11 mouse cellular contexts compared by ENCODE assay signal in genomic region chr6:147954967-147955830, GRCm38 (mm10).
DNase-seq lines count a peak whose midpoint lies in the region; ATAC-seq and TF ChIP-seq lines count a peak whose summit lies in the region.
"Had no signal": no experiment of that assay in that cellular context is flagged by ENCODE, and none has a peak within 500 bp of the region (broad histone marks: within the 10 kb centered on the region; RNA-seq: fewer than 3 reads in every experiment).

No protein-coding gene starts in this region.

- no peak overlapping the region for H3K27ac ChIP-seq in forebrain, postnatal 0 days (ENCODE audit: low read depth, low read length)
- H3K27ac ChIP-seq in forebrain, embryonic 12.5 days, result no peak overlapping the region
- H3K27ac ChIP-seq: embryonic facial prominence, embryonic 15.5 days; neural tube, embryonic 13.5 days had no signal

- DNase-seq in forebrain, postnatal 0 days, result peak; percentile 40
- peak; percentile 62 for DNase-seq in 3T3-L1 (ENCODE audit: low read depth, low spot score)
- peak; percentile 35 for DNase-seq in adrenal gland, postnatal 25 days
- peak; percentile 41 for DNase-seq in kidney, postnatal 10 days
- no peak for DNase-seq in thymus, postnatal 14 days
- DNase-seq in layer of hippocampus, postnatal 25 days (ENCODE audit: extremely low spot score in 1 of 2, low spot score in 1 of 2), result no peak
- DNase-seq in layer of hippocampus, postnatal 14 days (ENCODE audit: low spot score in 2 of 2), result no peak
- DNase-seq: thymus, postnatal 25 days had no signal

- H3K9ac ChIP-seq in forebrain, postnatal 0 days, result no peak overlapping the region
- no peak overlapping the region for H3K9ac ChIP-seq in forebrain, embryonic 12.5 days
- H3K9ac ChIP-seq: embryonic facial prominence, embryonic 15.5 days; neural tube, embryonic 13.5 days had no signal

- ATAC-seq in forebrain, postnatal 0 days, result peak; percentile 58
- ATAC-seq in forebrain, embryonic 12.5 days (ENCODE audit: low FRiP score), result no peak

- H3K9me3 ChIP-seq in forebrain, postnatal 0 days (ENCODE audit: low read length), result no peaks in the 10 kb centered on the region
- H3K9me3 ChIP-seq in forebrain, embryonic 12.5 days, result no peaks in the 10 kb centered on the region
- H3K9me3 ChIP-seq: embryonic facial prominence, embryonic 15.5 days; neural tube, embryonic 13.5 days had no signal

- TF ChIP-seq CTCF in forebrain, postnatal 0 days (IDR thresholded peaks at IDR 0.05; ENCODE audit: low read depth), result peak; percentile 50

- H3K4me1 ChIP-seq in forebrain, postnatal 0 days (ENCODE audit: insufficient read depth), result no peaks in the 10 kb centered on the region
- H3K4me1 ChIP-seq in forebrain, embryonic 12.5 days, result 0 out of 2 replicates have a peak, but pooled peaks cover 2% of the 10 kb centered on the region
- H3K4me1 ChIP-seq: neural tube, embryonic 13.5 days had no signal

- no peak overlapping the region for H3K4me2 ChIP-seq in forebrain, postnatal 0 days (ENCODE audit: low read depth)
- H3K4me2 ChIP-seq in forebrain, embryonic 12.5 days, result no peak overlapping the region
- H3K4me2 ChIP-seq: embryonic facial prominence, embryonic 15.5 days; neural tube, embryonic 13.5 days had no signal

- WGBS in forebrain, postnatal 0 days, result 65% methylated on average over 7 of the region's 7 CpGs
- WGBS in forebrain, embryonic 12.5 days, result 76% methylated on average over 6 of the region's 7 CpGs

- no peaks in the 10 kb centered on the region for H3K36me3 ChIP-seq in forebrain, postnatal 0 days (ENCODE audit: insufficient read depth)
- H3K36me3 ChIP-seq in forebrain, embryonic 12.5 days (replicated peaks), result no peaks in the 10 kb centered on the region
- H3K36me3 ChIP-seq: embryonic facial prominence, embryonic 15.5 days; neural tube, embryonic 13.5 days had no signal

- H3K27me3 ChIP-seq in forebrain, postnatal 0 days (ENCODE audit: insufficient read depth, low read length), result no peaks in the 10 kb centered on the region
- H3K27me3 ChIP-seq in forebrain, embryonic 12.5 days, result no peaks in the 10 kb centered on the region
- H3K27me3 ChIP-seq: embryonic facial prominence, embryonic 15.5 days; neural tube, embryonic 13.5 days had no signal

- H3K4me3 ChIP-seq in forebrain, postnatal 0 days (ENCODE audit: low read depth, low read length), result no peak overlapping the region
- no peak overlapping the region for H3K4me3 ChIP-seq in forebrain, embryonic 12.5 days (replicated peaks)
- H3K4me3 ChIP-seq: embryonic facial prominence, embryonic 15.5 days; neural tube, embryonic 13.5 days had no signal

Comparison
In these comparisons a context has a peak if more than half of its experiments do, and no peak if none do; other contexts are left out.
1. DNase-seq: peak in forebrain, postnatal 0 days (single experiment), 3T3-L1 (single experiment), adrenal gland, postnatal 25 days (single experiment) and kidney, postnatal 10 days (single experiment); none in thymus, postnatal 14 days (single experiment), layer of hippocampus, postnatal 25 days (0 of 2) and layer of hippocampus, postnatal 14 days (0 of 2).